Comparison of ENCODE assay signal across 12 mouse cellular contexts in genomic region chr15:61772996-61773395, GRCm38 (mm10).
"Had no signal": no experiment of that assay in that cellular context is flagged by ENCODE, and none has a peak within 500 bp of the region (broad histone marks: within the 10 kb centered on the region; RNA-seq: fewer than 3 reads in every experiment).

No protein-coding gene starts in this region.

- DNase-seq: kidney, adult 11 months; kidney, adult 9 months; kidney, postnatal 10 days; kidney, postnatal 4 days; lung, adult 2 months; lung, postnatal 36 days; right cerebral cortex, postnatal 25 days; thymus, adult 2 months; thymus, postnatal 25 days had no signal

- ATAC-seq: hindbrain, postnatal 0 days; lung, postnatal 0 days; midbrain, embryonic 15.5 days had no signal
